Mouse (Mus musculus) urinary bladder, postnatal 4 days (tissue): ENCODE results near the gene Olfr317.
"Not testable (repeated sequence)": the region's sequence is repeated elsewhere in the genome, so short reads cannot be mapped to it uniquely, and the experiment has no call there.

Source experiments
- DNase-seq, 2 experiments: peaks; one replicate each; pipeline ENCODE4 v3.0.0; 2021 to 2022; ENCODE audit warnings: low spot score in 2 of 2

The Olfr317 gene

DNA sequence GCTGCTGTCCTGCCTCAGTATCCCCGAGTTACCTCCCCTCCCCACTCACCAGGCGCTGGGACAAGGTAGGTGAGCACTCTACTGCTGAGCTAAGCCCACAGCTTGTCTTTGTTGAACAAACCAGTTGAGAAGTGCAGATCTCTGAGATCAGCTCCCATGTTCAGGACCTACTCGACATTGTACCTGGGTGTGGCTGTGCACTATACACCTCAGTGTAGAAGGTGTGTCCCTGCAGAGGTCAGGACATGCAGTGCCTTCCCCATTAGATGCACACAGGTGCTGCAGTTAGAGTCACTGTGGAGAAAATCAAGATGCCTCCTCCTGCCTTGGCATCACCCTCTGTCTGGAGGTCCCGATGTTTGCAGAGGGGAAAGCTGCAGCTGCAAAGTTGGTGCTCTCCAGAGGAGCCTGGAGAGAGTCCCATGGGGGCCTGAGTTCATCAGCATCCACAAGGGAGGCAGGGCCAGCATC lies at the start of gene Olfr317:
Gene Olfr317 (minus strand): TSS at position 421 of the 471 bp plus-strand sequence.
- DNase-seq = no peak

DNA sequence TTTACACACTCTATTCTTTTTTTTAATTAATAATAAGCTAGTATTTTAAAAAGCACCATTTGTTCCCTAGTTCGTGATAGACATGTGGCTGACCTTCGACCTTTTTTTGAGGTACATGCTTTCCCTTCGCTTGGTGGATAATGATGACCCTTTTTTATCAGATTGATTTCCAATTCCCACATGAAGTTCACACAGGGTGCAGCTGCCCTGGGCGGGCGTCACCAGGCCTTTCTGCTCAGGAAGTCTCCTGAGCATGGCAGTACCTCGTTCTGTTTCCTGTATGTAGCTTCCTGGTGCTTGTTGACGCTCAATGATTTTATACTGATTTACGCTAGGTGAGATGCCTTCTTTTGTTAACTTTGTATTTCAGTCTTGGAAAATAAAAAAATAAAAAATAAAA lies 49.3 kb upstream of the Olfr317 start:
- no peak for DNase-seq

DNA sequence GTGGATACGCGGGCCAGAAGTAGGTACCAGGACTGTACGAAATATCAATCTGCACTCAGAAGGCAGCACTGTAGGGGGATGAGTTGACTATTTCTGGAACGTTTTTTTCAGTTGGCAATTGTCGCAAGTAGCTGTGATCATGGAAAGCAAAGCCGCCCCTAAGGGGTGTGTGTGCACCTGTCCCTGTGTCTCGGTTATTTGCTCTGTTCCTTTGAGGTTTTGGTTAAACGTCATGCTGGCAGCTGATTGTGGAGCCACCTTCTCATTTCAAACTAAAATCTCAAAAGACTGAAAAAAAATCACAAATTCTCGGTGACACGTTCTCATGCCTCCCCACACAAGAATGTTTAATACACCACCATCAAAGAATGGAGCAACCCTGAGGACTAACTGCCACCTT lies 48.6 kb upstream of the Olfr317 start:
- no peak for DNase-seq

DNA sequence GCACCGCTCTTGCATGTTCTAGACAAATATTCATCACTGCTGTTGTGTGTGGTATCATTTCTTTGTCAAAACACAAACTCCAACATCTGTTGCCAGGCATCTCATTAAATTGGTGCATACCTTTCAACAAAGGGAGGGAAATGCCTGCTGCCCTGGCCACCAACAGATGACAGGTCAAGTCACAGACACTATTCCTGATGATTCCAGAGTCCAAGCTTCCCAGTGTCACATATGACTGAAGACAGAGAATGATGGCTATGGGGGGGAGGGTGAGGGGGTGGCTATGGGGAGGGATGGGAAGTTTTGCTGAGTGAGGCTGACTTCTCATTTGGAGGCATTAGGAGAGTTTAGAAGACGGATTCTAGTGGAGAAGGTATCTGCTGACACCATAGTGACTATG lies 45.2 kb upstream of the Olfr317 start:
- no peak for DNase-seq

DNA sequence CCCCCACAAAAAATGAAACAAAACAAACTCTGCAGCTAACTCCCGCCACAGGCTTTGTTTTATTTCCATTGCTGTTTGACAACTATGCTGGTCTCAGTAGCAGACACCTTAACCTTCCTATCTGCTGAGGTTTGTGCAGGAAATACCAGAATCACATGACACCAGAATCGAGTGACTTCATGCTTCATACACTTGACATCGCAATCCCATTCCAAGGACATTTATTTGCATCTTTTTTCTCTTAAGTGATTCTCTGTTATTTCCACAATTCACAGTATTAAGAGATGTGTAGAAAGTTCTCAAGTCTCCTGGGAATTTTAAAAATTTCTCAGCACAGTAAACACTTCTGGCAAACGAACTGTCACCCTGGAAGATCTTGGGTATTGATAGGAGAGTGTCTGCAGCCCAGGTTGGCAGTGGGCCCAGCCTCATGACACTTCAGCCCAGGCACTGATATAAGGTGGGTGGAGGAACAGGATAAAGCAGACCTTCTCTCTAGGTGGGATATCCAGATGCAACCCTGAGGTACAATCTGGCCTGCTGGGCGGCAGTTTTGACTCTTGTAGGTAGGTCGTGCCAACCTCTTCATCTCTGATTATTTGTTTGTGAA lies 43.6 kb upstream of the Olfr317 start, which contains the start of gene Olfr314:
Gene Olfr314 (plus strand): TSS at position 473 of the 610 bp plus-strand sequence.
- no peak for DNase-seq

DNA sequence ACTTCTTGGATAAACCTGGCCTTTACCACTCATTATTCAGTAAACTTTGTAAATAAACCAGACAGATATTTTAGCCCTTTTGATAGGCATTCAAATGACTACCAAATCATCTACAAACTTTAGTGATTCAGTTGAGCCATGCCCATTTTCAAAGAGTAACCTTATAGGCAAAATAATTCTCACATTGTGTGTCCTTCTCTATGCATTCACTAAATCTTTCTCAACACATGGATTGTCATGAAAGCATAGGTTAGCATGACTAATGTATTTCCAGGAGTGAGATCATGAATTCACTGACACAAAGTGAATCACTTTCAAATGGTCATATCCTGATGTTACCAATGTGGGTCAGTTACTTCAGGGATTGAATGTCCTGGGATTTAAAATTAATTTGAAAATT lies 33.9 kb upstream of the Olfr317 start, which contains the start of gene Olfr315:
Gene Olfr315 (plus strand): TSS at position 301 of the 400 bp plus-strand sequence.
- no peak for DNase-seq

DNA sequence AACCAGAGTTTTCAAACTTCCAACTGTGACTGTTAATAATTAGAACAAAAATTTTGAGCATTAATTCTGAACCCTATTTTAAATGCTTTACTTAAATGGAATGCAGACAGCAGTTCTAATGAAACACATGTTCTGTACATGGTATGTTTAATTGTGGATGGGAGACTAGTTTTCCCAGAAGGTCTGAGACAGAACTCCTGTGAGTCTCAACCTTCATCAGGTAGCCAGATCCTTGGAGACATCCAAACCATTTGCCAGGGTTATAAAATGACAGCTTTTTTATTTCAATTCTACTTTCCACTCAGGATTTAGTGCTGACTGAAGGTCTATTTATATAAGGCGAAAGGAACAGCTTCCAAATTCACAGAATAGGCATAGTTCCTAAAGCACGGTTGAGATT lies 13.4 kb upstream of the Olfr317 start, which contains the start of gene Olfr316:
Gene Olfr316 (plus strand): TSS at position 301 of the 400 bp plus-strand sequence.
- DNase-seq = no peak

DNA sequence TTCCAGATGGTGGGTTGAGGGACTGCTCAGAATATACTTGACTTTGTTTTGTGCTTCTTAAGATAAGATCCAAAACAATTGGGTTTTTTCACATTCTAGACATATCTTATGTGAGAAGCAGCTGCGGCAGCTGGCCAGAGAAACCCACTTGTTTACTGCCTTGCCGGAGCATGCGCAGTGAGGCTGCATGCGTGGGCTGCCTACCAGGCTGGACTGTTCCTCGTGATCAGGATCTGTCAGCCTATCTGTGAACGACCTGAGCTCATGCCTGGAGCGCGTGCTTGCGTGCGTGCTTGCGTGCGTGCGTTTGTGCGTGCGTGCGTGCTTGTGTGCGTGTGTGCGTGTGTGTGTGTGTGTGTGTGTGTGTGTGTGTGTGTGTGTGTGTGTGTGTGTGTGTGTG lies 12.1 kb upstream of the Olfr317 start:
- not testable (repeated sequence) for DNase-seq

DNA sequence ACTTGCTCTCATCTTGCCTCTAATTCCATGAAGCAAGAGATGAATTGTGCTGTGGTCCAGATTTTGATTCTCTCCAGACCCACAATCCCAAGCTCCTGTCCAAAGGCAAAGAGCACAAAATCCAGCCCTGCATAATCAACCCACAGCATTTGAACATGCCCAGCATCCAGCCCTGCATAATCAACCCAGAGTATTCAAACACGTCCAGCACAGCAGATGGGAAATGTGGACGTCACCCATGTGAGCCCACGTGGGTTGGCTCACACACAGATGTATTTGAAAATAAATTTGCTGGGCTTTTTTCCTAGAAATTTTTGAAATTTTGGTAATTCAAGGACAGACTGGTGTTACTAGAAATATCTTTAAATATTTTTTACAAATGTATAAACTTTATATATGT lies 5.6 kb downstream of the Olfr317 start:
- no peak for DNase-seq

DNA sequence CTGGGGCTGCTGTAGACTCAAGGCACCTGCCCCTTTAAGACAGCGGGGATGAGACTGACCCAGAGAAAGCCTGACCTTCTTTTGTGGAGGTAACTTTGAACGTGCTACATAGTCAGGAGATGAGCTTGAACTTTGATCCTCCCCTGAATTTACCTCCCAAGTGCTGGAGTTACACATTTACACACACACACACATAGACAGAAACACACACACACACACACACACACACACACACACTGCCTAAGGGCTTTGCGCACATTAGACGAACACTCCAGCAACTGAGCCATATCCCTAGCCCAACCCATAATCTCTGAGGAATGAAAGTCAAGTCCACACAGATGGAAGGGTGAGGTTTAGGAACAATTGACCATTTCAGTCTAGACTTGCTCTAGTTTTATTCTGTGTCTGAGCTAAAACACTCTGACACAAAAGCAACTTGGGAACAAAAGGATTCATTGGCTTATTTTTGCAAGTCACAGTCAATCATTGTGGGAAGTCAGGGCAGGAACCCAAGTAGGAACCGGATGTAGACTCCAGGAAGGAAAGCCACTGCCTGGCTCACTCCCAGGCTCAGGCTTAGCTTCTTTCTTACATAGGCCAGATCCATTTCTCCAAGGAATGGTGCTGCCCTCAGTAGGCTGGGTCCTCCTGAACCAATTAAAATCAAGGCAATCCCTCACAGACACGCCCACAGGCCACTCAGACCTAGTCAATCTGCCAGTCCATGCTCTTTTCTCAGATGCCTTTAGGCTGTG lies 10.9 kb downstream of the Olfr317 start:
- DNase-seq = not testable (repeated sequence)

DNA sequence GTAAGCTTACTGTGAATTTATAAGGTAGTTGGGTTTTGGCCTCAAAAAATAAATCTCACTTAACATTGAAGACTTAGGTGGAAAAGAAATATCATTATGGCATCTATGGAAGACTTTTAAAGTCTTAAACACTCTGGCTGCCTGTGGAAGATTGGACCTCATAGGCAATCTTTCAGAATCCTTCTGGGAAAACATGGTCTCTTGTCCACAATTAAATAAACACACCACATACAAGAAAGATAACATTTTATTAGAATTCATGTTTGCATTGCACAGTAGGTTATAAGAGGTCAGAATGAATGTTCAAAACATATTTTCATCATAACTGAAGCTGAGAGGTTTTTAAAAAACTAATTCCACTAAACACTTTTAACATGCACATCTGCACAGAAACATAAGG lies 15.1 kb downstream of the Olfr317 start, which contains the start of gene Olfr318:
Gene Olfr318 (minus strand): TSS at position 101 of the 400 bp plus-strand sequence.
- DNase-seq = no peak

DNA sequence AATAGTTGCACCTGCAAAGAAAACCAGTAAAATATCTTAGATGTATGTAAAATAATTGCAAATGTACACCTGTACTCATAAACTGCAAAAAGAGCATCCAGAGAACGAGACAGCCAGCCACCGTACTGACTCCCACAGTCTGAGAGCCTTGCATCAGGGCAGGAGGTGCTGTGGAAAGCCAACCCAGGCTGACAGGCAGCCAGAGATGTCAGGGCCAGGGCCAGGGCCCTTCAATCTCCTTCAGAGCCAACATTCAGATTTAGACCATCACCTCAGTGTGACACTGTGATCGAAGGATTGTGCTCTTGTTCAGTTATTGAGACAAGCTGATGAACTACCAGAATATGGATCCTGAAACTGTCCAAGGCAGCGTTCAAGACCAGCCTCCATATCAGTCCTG lies 19.3 kb downstream of the Olfr317 start:
- no peak for DNase-seq

DNA sequence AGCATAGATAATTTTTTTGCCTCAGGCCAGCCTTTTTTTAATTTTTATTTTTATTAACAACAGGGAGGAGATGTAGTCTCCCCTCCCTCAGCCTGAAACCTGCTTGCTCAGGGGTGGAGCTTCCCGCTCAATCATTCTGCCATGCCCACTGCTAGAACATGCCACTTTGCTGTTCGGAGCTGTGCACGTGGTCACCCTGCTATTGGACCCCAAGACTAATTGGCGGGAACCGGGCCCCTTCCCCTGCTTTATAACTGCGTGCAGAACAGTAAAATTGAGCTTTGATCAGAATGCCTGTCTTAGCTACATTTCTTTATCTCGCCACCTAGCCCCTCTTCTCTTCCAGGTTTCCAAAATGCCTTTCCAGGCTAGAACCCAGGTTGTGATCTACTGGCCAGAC lies 21.3 kb downstream of the Olfr317 start:
- not testable (repeated sequence) for DNase-seq

DNA sequence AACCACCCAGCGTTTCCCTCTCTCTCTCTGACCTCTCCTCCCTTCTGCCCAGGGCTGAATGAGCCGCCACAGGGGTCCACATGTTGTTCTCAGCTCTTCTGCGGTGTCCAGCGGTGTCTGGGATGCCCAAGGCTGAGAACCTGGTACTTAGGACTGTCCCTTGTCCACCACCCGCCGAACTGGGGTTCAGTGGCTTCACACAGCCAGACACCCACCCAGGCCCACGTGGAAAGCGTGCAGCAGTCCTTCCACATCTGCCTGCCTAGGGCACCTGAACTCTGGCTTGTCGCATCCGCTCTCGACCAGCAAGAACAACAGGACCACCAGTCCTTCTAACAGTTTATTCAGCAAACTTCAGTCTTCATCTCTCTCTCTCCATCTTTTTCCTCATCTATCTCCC lies 29.9 kb downstream of the Olfr317 start:
- DNase-seq = no peak

DNA sequence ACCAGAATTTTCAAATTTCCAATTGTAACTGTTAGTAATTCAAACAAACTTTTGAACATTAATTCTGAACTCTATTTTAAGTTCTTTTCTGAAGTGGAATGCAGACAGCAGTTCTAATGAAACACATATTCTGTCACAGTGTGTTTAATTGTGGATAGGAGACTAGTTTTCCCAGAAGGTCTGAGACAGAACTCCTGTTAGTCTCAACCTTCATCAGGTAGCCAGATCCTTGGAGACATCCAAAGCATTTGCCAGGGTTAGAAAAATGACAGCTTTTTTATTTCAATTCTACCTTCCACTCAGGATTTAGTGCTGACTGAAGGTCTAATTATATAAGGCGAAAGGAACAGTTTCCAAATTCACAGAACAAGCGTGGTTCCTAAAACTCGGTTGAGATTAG lies 40.1 kb downstream of the Olfr317 start, which contains the start of gene Olfr319:
Gene Olfr319 (plus strand): TSS at position 301 of the 400 bp plus-strand sequence.
- DNase-seq = no peak
